Mouse (Mus musculus): ENCODE results near the gene BC048671.

- no peak for TF ChIP-seq CTCF (IDR thresholded peaks at IDR 0.05; ENCODE audit: low read depth, low read length)
- TF ChIP-seq POLR2A (IDR thresholded peaks at IDR 0.05; ENCODE audit: borderline replicate concordance, low read depth, low read length) = no peak
Observed at GRCm38 (mm10) chr6:90319019-90319418, 18.0 kb downstream of the BC048671 start.
